19 mouse cellular contexts compared by ENCODE assay signal in genomic region chr2:5533868-5534267, GRCm38 (mm10).
DNase-seq lines count a peak whose midpoint lies in the region; TF ChIP-seq lines count a peak whose summit lies in the region.
"Had no signal": no experiment of that assay in that cellular context is flagged by ENCODE, and none has a peak within 500 bp of the region (broad histone marks: within the 10 kb centered on the region; RNA-seq: fewer than 3 reads in every experiment).

No protein-coding gene starts in this region.

- no peaks in the 10 kb centered on the region for H3K27me3 ChIP-seq in cerebellum, adult 2 months (ENCODE audit: control insufficient read depth, insufficient read depth, low read length)
- H3K27me3 ChIP-seq: embryonic facial prominence, embryonic 15.5 days; heart, embryonic 15.5 days; intestine, embryonic 15.5 days had no signal

- H3K4me1 ChIP-seq in cerebellum, adult 2 months (ENCODE audit: control insufficient read depth, insufficient read depth, low read length) = peaks cover 2% of the 10 kb centered on the region; the same call in 1 of the 2 replicates
- H3K4me1 ChIP-seq: embryonic facial prominence, embryonic 15.5 days; heart, embryonic 15.5 days; intestine, embryonic 15.5 days had no signal

- WGBS in cerebellum, adult 2 months = 27% methylated on average over 2 of the region's 2 CpGs

- H3K4me3 ChIP-seq in cerebellum, adult 2 months (replicated peaks; ENCODE audit: insufficient read depth, low read depth, low read length) = no peak overlapping the region
- H3K4me3 ChIP-seq: embryonic facial prominence, embryonic 15.5 days; heart, embryonic 15.5 days; intestine, embryonic 15.5 days had no signal

- no peak for TF ChIP-seq POLR2A in cerebellum, adult 2 months (IDR thresholded peaks at IDR 0.05; ENCODE audit: borderline replicate concordance, insufficient read depth, low read length)

- TF ChIP-seq CTCF in cerebellum, adult 2 months (IDR thresholded peaks at IDR 0.05; ENCODE audit: borderline replicate concordance, insufficient read depth, low read depth, low read length) = no peak

- H3K27ac ChIP-seq in cerebellum, adult 2 months (ENCODE audit: insufficient read depth, low read length) = no peak overlapping the region
- H3K27ac ChIP-seq: embryonic facial prominence, embryonic 15.5 days; heart, embryonic 15.5 days; hindbrain, embryonic 14.5 days; intestine, embryonic 15.5 days; macrophage had no signal

- peak; percentile 47 to 71 for DNase-seq in right cerebral cortex, postnatal 10 days (ENCODE audit: low spot score in 2 of 2)
- no peak for DNase-seq in right cerebral cortex, postnatal 25 days
- DNase-seq in frontal cortex, postnatal 14 days (ENCODE audit: low spot score in 2 of 2) = peak; percentile 23 to 35
- DNase-seq in left cerebral cortex, adult 18-20 months (ENCODE audit: low spot score in 2 of 2) = peak; percentile 38 to 56
- DNase-seq in urinary bladder, postnatal 4 days (ENCODE audit: low spot score in 2 of 2) = no peak
- DNase-seq in cerebellum, adult 2 months = no peak
- DNase-seq in cerebellum, postnatal 36 days = no peak
- DNase-seq: adrenal gland, adult 2 months; cerebellum, adult 8-10 months; heart, postnatal 36 days; kidney, adult 8-10 months; kidney, postnatal 14 days; thymus, adult 2 months; thymus, postnatal 4 days had no signal

Comparison
In these comparisons a context has a peak if more than half of its experiments do, and no peak if none do; other contexts are left out.
1. DNase-seq: peak in right cerebral cortex, postnatal 10 days (2 of 2), frontal cortex, postnatal 14 days (2 of 2) and left cerebral cortex, adult 18-20 months (2 of 2); none in right cerebral cortex, postnatal 25 days (single experiment), urinary bladder, postnatal 4 days (0 of 2), cerebellum, adult 2 months (0 of 2) and cerebellum, postnatal 36 days (0 of 2).